Mouse (Mus musculus) cortical plate, adult 2 months (tissue): ENCODE measurements around the gene Ahcyl1. TPM values are rescaled to one million over a fixed set of nuclear protein-coding genes. Genes with fewer than 3 reads are reported as not detected.

ENCODE experiments used
- H3K27ac ChIP-seq: fragments of 200-500 bp; 2 replicates; pipeline ENCODE4 v1.5.1; 2012; ENCODE audit warnings: low read length, control low read depth, inconsistent platforms; ENCODE audit not compliant: insufficient read depth
- H3K4me1 ChIP-seq: fragments of 200-500 bp; 2 replicates; pipeline ENCODE4 v1.6.1; 2011; ENCODE audit warnings: low read length; ENCODE audit not compliant: control insufficient read depth, insufficient read depth
- H3K4me3 ChIP-seq: fragments of 200-500 bp; 2 replicates; pipeline ENCODE4 v1.5.1; 2011; ENCODE audit warnings: mild to moderate bottlenecking, low read length, control low read depth; ENCODE audit not compliant: insufficient read depth
- CTCF ChIP-seq: fragments of 200-500 bp; IDR thresholded peaks from 2 replicates; pipeline ENCODE4 v1.5.1; 2011; ENCODE audit warnings: mild to moderate bottlenecking, control low read depth, low read length; ENCODE audit not compliant: insufficient read depth; ENCODE audit errors: extremely low read depth
- POLR2A ChIP-seq: fragments of 200-500 bp; IDR thresholded peaks from 2 replicates; pipeline ENCODE4 v1.6.1; 2011; ENCODE audit warnings: mild to moderate bottlenecking, low read length, control low read depth; ENCODE audit not compliant: insufficient read depth; ENCODE audit errors: extremely low read depth
- polyA plus RNA-seq: library from polyadenylated mRNA; depleted of rRNA; stranded (reverse); fragments of >200 nt; gene quantifications from 2 replicates; pipeline ENCODE4 v1.2.3, GENCODE M21; 2012; rRNA removed

Ahcyl1 gene
- polyA plus RNA-seq, 1 experiment, result 347 TPM

DNA sequence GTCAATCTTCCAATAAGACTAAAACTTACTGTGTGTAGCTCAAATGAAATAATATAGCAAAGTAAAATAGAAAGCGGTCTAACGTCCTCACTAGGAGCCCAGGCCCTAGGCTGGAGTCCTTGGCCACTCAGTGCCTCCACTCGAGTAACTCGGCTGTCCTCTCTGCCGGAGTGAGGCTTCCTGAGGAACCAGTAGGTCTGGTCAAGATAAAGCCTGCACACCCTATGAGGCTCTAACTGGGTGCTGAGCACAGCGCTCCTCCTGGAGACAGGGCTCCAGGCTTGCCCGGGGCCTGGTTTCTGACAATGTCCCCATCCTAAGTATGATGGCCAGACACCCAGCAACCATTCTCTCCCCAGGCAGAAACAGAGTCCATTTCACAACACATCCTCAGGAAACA, 73.8 kb downstream of the Ahcyl1 start:
- no peak for TF ChIP-seq CTCF
- TF ChIP-seq POLR2A, result no peak
- no peak overlapping the region for H3K4me3 ChIP-seq
- H3K4me1 ChIP-seq, result no peaks in the 10 kb centered on the region
- H3K27ac ChIP-seq, result no peak overlapping the region

DNA sequence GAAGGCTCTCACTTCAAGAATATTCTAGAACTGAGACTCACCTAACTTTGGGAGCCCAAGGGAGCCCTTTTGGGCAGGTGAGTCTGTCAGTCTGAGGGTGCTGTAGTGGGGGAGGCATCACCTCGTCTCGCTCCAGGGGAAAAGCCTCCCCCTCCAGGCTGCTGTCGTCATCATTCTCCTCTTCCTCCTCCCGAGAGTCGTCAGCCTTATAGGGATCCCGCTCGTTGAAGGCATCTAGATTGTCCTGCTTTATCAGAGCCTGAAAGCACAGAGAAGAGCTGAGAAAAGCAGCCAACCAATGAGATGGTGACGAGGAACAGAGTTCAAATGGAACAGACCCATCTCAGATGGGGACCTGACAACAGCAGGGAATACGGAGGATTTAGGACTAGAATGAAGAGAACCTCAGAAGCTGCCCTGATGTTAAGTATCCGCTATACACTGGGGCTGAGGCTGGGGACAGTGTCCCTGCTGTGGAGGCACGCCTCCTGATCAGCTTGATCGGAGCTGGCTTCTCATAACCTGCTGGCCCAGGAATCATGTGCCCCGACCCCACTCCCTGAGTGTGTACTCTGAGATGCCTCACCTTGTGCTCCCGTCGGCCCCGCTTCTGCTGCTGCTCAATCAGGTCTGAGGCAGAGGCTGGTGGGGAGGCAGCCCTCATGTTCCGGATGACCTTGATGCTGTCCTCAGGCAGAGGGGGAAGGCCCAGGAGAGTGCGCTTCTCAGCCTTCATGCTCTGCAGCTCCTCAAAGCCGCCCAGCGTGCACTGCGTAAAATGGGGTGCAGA, 74.9 kb downstream of the Ahcyl1 start:
- TF ChIP-seq POLR2A, result no peak
- no peak for TF ChIP-seq CTCF

GRCm38 (mm10) chr3:107619911-107620310, 76.4 kb downstream of the Ahcyl1 start:
- Histone ChIP-seq H3K27ac (no peak overlapping the region), H3K4me3 (no peak overlapping the region), H3K4me1 (no peaks in the 10 kb centered on the region)
- TF ChIP-seq CTCF (no peak), POLR2A (no peak)

More for the DNA sequence above, 74.9 kb downstream of the Ahcyl1 start:
- H3K27ac ChIP-seq, result no peak overlapping the region
- H3K4me3 ChIP-seq, result no peak overlapping the region
- no peaks in the 10 kb centered on the region for H3K4me1 ChIP-seq

GRCm38 (mm10) chr3:107617800-107618199, 78.6 kb downstream of the Ahcyl1 start:
- Histone ChIP-seq H3K4me1 (no peaks in the 10 kb centered on the region), H3K4me3 (no peak overlapping the region), H3K27ac (no peak overlapping the region)
- no peak for TF ChIP-seq POLR2A
- no peak for TF ChIP-seq CTCF

Other genes starting within 250 kb of the Ahcyl1 start
- 72.7 and 76.2 TPM in 2 replicates for gene Kcnc4, start 237.0 kb downstream of the Ahcyl1 start, polyA plus RNA-seq
- gene Slc6a17, start 178.5 kb downstream of the Ahcyl1 start, polyA plus RNA-seq, result 238 and 251 TPM in 2 replicates
- 0.08 TPM in 1 of 2 replicates, not detected in the other for gene Ubl4b, start 141.5 kb downstream of the Ahcyl1 start, polyA plus RNA-seq
- 0.89 and 1.4 TPM in 2 replicates for gene Alx3, start 101.5 kb downstream of the Ahcyl1 start, polyA plus RNA-seq
- not detected in 2 replicates for gene Gm10961, start 65.2 kb downstream of the Ahcyl1 start, polyA plus RNA-seq
- 73.7 and 79.9 TPM in 2 replicates for gene Strip1, start 64.9 kb downstream of the Ahcyl1 start, polyA plus RNA-seq
- gene Csf1, start 63.9 kb upstream of the Ahcyl1 start, polyA plus RNA-seq, result 15.4 and 16.7 TPM in 2 replicates
- not detected in 2 replicates for gene Eps8l3, start 180.7 kb upstream of the Ahcyl1 start, polyA plus RNA-seq
- 504 and 512 TPM in 2 replicates for gene Gstm5, start 199.3 kb upstream of the Ahcyl1 start, polyA plus RNA-seq
- gene Gstm7, start 235.3 kb upstream of the Ahcyl1 start, polyA plus RNA-seq, result 32.5 and 37.0 TPM in 2 replicates
- 5.4 and 6.4 TPM in 2 replicates for gene Gstm6, start 247.2 kb upstream of the Ahcyl1 start, polyA plus RNA-seq